Mouse (Mus musculus) retina, postnatal 7 days (tissue): ENCODE measurements at regions not wholly inside any gene's neighbourhood (a gene's known extent, or its start where the extent isn't known, plus 50 kb on each side); places are given as distances from the start of the nearest gene placed in this dataset.
"Not testable (repeated sequence)": the region's sequence is repeated elsewhere in the genome, so short reads cannot be mapped to it uniquely, and the experiment has no call there.

ENCODE experiments used
- DNase-seq: peaks from one replicate; pipeline ENCODE4 v3.0.0-alpha.2; 2012; ENCODE audit warnings: low read depth, low spot score

GRCm38 (mm10) chr8:26596665-26597362, 380.3 kb upstream of the Zfp703 start:
- DNase-seq, result no peak

- DNase-seq, result no peak
These were observed 378.6 kb upstream of the Zfp703 start for GRCm38 (mm10) chr8:26598520-26598919.

DNA sequence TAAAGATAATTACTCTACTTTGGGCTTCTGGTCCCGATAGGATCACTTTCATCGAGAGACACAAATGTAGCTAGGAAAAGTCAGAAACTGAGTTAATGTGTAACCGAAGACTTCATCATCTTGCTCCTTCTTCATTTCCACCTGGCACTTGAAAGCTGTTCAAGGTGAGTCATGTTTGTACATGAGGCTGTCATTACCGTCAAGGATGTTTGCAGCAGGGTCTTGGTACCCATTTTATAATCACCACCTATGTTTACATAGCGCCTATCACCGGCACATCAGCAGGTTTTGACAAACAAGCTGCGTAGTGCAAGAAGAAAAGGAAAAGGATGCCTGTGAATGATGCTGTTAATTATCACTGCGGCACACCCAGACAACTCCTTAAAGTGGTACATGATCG, 377.0 kb upstream of the Zfp703 start:
- no peak for DNase-seq

- DNase-seq, result no peak
These were observed 369.1 kb upstream of the Zfp703 start for GRCm38 (mm10) chr8:26608001-26608400.

- DNase-seq, result no peak
These were observed 368.5 kb upstream of the Zfp703 start for GRCm38 (mm10) chr8:26608588-26608987.

DNA sequence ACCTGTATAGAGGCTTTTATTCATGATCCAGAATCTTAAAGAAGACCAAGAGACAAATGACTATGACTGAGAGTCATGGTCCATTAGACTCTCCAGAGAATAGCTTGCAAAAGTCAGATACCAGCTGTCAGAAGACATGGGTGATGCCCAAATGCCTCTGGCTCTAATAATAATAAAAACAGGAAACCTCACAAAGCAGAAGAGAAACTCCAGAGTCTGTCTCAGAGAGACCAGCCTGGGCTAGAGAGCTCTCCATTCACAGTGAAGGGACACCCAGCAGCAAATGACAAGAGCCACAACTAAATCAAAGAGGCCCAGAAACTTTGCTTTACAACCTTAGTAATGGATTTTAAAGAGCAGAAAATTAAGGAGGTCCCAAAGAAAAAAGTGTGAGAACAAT, 365.0 kb upstream of the Zfp703 start:
- DNase-seq, result no peak

DNA sequence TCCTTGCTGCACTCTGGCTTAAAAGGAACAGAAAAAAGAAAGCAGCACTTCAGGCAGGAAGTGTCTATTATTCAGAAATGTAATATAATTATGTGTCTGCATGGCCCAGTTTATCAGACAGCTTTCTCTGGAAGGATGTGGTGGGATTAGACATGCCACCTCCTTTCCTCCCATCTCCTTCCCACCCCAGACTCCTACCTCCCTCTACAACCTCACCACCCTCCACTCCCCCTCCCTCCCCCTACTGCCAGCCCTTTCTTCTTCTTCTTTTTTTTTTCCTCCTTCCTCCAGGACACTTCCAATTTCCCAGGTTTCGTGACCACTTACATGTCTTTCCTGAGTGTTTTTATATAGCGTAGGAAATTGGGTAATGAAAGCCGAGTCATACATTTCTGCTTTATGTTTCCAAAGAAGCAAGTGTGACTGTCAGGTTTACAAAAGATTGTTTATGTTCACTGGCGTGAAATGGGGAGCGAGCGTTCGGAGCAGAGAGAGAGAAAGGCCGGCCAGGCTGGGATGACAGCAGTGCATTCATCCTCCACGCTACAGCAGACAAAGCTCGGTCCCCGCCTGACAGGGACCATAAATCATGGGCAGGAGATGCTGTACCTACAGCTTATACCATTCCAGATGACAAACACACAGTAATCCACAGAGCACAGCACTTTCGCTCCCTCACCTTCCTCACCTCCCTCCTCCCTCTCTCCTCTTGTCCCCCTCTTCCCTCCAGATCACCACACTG, 354.6 kb upstream of the Zfp703 start:
- no peak for DNase-seq

GRCm38 (mm10) chr8:26626186-26626585, 350.9 kb upstream of the Zfp703 start:
- DNase-seq, result no peak

- DNase-seq, result no peak
These were observed 350.5 kb upstream of the Zfp703 start for GRCm38 (mm10) chr8:26626651-26627077.

GRCm38 (mm10) chr8:26627191-26627891, 349.8 kb upstream of the Zfp703 start:
- peak; percentile 17 for DNase-seq

GRCm38 (mm10) chr8:26630544-26630943, 346.6 kb upstream of the Zfp703 start:
- DNase-seq, result no peak

DNA sequence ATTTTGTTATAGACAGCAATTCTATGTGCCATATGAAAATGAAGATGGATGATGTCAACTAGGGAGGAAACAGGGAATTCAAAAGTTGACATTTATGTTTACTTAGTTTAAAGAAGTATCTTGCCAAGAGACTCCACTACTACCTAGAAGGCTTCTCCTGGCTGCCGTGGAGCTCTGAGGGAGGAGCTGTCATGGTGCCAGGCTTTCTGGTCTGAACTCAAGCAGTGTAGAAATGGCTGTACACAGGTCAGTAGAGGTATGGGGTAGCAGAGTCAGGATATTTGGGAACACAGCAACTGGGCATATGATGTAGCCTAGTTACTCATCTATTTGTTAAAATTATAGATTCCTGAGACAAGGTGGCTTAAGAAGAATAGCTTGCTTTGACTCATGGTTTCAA, 341.4 kb upstream of the Zfp703 start:
- DNase-seq, result no peak

- DNase-seq, result not testable (repeated sequence)
These were observed 331.8 kb upstream of the Zfp703 start for GRCm38 (mm10) chr8:26645375-26645774.

GRCm38 (mm10) chr8:26650287-26650686, 326.8 kb upstream of the Zfp703 start:
- DNase-seq, result no peak

GRCm38 (mm10) chr8:26655897-26656296, 321.2 kb upstream of the Zfp703 start:
- no peak for DNase-seq

GRCm38 (mm10) chr8:26656310-26657075, 320.6 kb upstream of the Zfp703 start:
- DNase-seq, result no peak

DNA sequence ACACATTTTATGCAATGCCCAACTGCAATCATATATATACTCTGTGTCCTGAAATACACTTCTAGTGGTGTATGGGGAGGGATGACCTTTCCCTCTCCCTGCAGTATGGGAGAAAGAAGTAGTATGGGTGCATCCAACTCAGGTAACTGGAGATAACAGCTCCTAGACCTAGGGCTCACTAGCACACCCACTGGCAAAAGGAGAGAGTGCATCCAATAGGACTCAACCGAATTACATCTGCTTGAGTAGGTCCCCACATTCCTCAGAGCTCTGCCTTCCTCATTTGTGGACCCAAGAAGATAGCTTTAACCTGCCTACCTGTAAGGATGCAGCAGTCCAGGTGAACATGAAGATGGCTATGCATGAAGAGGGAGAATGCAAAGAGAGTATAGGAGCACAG, 317.7 kb upstream of the Zfp703 start:
- DNase-seq, result no peak

- no peak for DNase-seq
These were observed 307.6 kb upstream of the Zfp703 start for GRCm38 (mm10) chr8:26669541-26669940.

- DNase-seq, result no peak
These were observed 304.4 kb upstream of the Zfp703 start for GRCm38 (mm10) chr8:26672486-26673395.

- no peak for DNase-seq
These were observed 299.5 kb upstream of the Zfp703 start for GRCm38 (mm10) chr8:26677584-26678138.
